Mouse (Mus musculus) limb, embryonic 14.5 days (tissue): Measurements from ENCODE around the gene Bid. TPM values are rescaled to one million over a fixed set of nuclear protein-coding genes. Genes with fewer than 3 reads are reported as not detected.

ENCODE experiments used
- ATAC-seq: fragments of 200-750 bp; cut with Nextera tagmentation; 2 replicates; pipeline ENCODE4 v1.8.0; 2017; ENCODE audit warnings: low read depth, moderate number of reproducible peaks, moderate TSS enrichment; ENCODE audit not compliant: low FRiP score
- DNase-seq: peaks from one replicate; pipeline ENCODE4 v3.0.0-alpha.2; 2015; ENCODE audit warnings: low spot score
- H3K27ac ChIP-seq: fragments of 300-500 bp; sonication (generic); replicated peaks from 2 replicates; pipeline ENCODE4 v1.5.1; 2014; ENCODE audit warnings: low read depth, mild to moderate bottlenecking, low read length, moderate library complexity, mixed read lengths
- H3K27me3 ChIP-seq: fragments of 300-500 bp; sonication (generic); 2 replicates; pipeline ENCODE4 v1.6.1; 2014; ENCODE audit warnings: low read length, mixed read lengths; ENCODE audit not compliant: control insufficient read depth, insufficient read depth
- H3K36me3 ChIP-seq: fragments of 300-500 bp; sonication (generic); 2 replicates; pipeline ENCODE4 v1.6.1; 2014; ENCODE audit warnings: mild to moderate bottlenecking, low read length, moderate library complexity, mixed read lengths; ENCODE audit not compliant: control insufficient read depth, insufficient read depth
- H3K4me1 ChIP-seq: fragments of 300-500 bp; sonication (generic); 2 replicates; pipeline ENCODE4 v1.6.1; 2014; ENCODE audit warnings: antibody characterized with exemption, low read length, mixed read lengths; ENCODE audit not compliant: control insufficient read depth, insufficient read depth
- H3K4me2 ChIP-seq: fragments of 300-500 bp; sonication (generic); replicated peaks from 2 replicates; pipeline ENCODE4 v1.6.1; 2014; ENCODE audit warnings: low read depth, mild to moderate bottlenecking, low read length, moderate library complexity; ENCODE audit not compliant: severe bottlenecking
- H3K4me3 ChIP-seq: fragments of 300-500 bp; sonication (generic); replicated peaks from 2 replicates; pipeline ENCODE4 v1.5.1; 2014; ENCODE audit warnings: low read length
- H3K9ac ChIP-seq: fragments of 300-500 bp; sonication (generic); 2 replicates; pipeline ENCODE4 v1.6.1; 2014; ENCODE audit warnings: mild to moderate bottlenecking, low read depth, low read length, moderate library complexity; ENCODE audit not compliant: severe bottlenecking
- H3K9me3 ChIP-seq: fragments of 300-500 bp; sonication (generic); 2 replicates; pipeline ENCODE4 v1.6.1; 2016; ENCODE audit warnings: low read length; ENCODE audit not compliant: control insufficient read depth
- POLR2A ChIP-seq: fragments of 200-500 bp; IDR thresholded peaks from 2 replicates; pipeline ENCODE4 v1.8.0; 2012; ENCODE audit warnings: inconsistent platforms, mild to moderate bottlenecking, moderate library complexity, borderline replicate concordance; ENCODE audit not compliant: insufficient read depth, insufficient read length; ENCODE audit errors: extremely low read depth
- WGBS: fragments of 180-500 bp; shearing (Covaris S2); extraction: QIAGEN DNeasy Blood & Tissue Kit; methylation state at CpG from one replicate; pipeline ENCODE4 v1.1.7; 2014; 5-methylcytosine and 5-hydroxymethylcytosine counted together
- polyA plus RNA-seq, 2 experiments: library from polyadenylated mRNA; depleted of rRNA in 1 of 2; stranded (reverse) in 1 of 2; unstranded in 1 of 2; fragments of >200 nt; fragmentation: Nextera tagmentation in 1 of 2; extraction: Ambion mirVana in 1 of 2; gene quantifications; 2 replicates each; pipeline versions ENCODE4 v1.2.1 to v1.2.3; 2012 to 2014

The Bid gene
- polyA plus RNA-seq, 2 experiments = 11.1 to 18.2 TPM

- Histone ChIP-seq H3K4me1 (no peaks in the 10 kb centered on the region), H3K9me3 (no peaks in the 10 kb centered on the region), H3K27me3 (no peaks in the 10 kb centered on the region), H3K4me3 (no peak overlapping the region), H3K9ac (no peak overlapping the region), H3K27ac (no peak overlapping the region), H3K4me2 (no peak overlapping the region), H3K36me3 (peaks cover 13% of the 10 kb centered on the region)
- no peak for TF ChIP-seq POLR2A
- ATAC-seq (no peak), DNase-seq (no peak)
- 90% methylated on average over 9 of the region's 9 CpGs for WGBS
Observed at GRCm38 (mm10) chr6:120945510-120945909, 28.9 kb upstream of the Bid start.

DNA sequence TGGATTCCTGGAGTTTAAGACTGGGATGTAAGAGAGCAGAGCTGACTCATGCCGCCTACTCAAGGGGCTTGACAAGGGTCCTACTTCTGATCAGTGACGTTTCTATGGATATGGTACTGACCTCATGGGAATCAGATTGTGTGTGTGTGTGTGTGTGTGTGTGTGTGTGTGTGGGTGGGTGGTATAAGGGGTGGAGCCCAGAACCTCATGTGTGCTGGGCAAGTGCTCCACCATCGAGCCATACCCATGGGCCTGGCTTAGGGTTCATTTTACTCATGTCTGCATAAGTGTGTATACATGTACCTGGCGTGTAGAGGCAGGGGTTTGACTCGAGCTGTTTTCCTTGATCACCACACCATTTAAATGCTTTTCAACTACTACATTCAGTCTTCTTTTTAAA is 27.3 kb upstream of the Bid start:
- H3K4me3 ChIP-seq = no peak overlapping the region
- H3K4me2 ChIP-seq = no peak overlapping the region
- H3K27me3 ChIP-seq = no peaks in the 10 kb centered on the region
- H3K4me1 ChIP-seq = no peaks in the 10 kb centered on the region
- no peaks in the 10 kb centered on the region for H3K9me3 ChIP-seq
- no peak for DNase-seq
- no peak for ATAC-seq
- no peak overlapping the region for H3K9ac ChIP-seq
- no peak for TF ChIP-seq POLR2A
- H3K36me3 ChIP-seq = peaks cover 7% of the 10 kb centered on the region
- no peak overlapping the region for H3K27ac ChIP-seq
- whole genome bisulfite sequencing = 84% methylated on average over 5 of the region's 5 CpGs

- Histone ChIP-seq H3K9me3 (no peaks in the 10 kb centered on the region), H3K4me3 (no peak overlapping the region), H3K27ac (no peak overlapping the region), H3K9ac (no peak overlapping the region), H3K4me1 (no peaks in the 10 kb centered on the region), H3K27me3 (no peaks in the 10 kb centered on the region), H3K4me2 (no peak overlapping the region), H3K36me3 (peaks cover 6% of the 10 kb centered on the region; the same call in 1 of the 2 replicates)
- no peak for TF ChIP-seq POLR2A
- ATAC-seq = no peak
- DNase-seq = no peak
- 80% methylated on average over 10 of the region's 10 CpGs for WGBS
Observed at GRCm38 (mm10) chr6:120943551-120943950, 26.9 kb upstream of the Bid start.

DNA sequence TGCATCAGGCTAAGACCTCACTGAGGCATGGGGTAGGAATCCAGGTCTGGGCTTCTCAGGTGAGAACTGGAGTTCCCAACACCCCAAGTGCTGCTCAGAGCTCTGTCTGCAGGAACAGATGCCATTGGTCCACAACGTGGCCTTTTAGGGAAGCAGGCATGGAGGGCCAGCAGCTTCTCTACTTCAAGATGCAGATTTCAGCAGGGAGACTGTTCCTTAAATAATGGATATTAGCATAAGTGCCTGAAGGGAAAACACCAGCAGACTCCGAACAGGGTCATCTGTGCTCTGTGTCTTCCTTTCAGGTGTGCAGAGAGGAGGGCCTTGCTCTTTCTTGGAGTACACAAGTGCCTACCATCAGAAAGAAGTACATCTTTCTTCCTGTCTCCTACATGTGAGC is 26.4 kb upstream of the Bid start:
- Histone ChIP-seq H3K27ac (no peak overlapping the region), H3K9ac (no peak overlapping the region), H3K27me3 (no peaks in the 10 kb centered on the region), H3K9me3 (no peaks in the 10 kb centered on the region), H3K4me1 (no peaks in the 10 kb centered on the region), H3K4me3 (no peak overlapping the region), H3K36me3 (peaks cover 6% of the 10 kb centered on the region; the same call in 1 of the 2 replicates), H3K4me2 (no peak overlapping the region)
- no peak for TF ChIP-seq POLR2A
- 75% methylated on average over 2 of the region's 2 CpGs for WGBS
- ATAC-seq (no peak), DNase-seq (no peak)

GRCm38 (mm10) chr6:120941575-120941974 is 24.9 kb upstream of the Bid start:
- ATAC-seq (no peak), DNase-seq (no peak)
- no peak overlapping the region for H3K9ac ChIP-seq
- H3K4me1 ChIP-seq = no peaks in the 10 kb centered on the region
- H3K36me3 ChIP-seq = no peaks in the 10 kb centered on the region; the same call in 1 of the 2 replicates
- no peaks in the 10 kb centered on the region for H3K9me3 ChIP-seq
- no peaks in the 10 kb centered on the region for H3K27me3 ChIP-seq
- no peak overlapping the region for H3K4me3 ChIP-seq
- no peak overlapping the region for H3K4me2 ChIP-seq
- TF ChIP-seq POLR2A = no peak
- WGBS = 94% methylated on average over 13 of the region's 13 CpGs
- H3K27ac ChIP-seq = no peak overlapping the region

DNA sequence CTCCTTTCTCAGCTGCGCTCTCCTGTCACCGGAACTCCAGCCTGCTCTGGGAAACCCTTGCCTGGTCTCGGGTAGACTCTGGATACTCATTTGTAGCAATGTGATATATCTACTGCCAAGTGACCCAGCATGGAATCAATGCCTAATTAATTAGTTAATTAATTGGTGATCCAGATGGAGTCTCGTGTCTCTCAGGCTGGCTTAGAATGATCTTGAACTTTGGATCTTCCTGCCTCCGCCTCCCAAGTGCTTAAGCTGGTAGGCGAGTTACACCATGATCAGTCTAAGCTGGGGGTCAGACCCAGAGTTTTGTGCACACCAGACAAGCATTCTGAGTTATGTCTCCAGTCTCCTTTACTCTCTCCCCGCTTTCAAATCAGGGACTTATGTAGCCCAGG is 24.4 kb upstream of the Bid start:
- Histone ChIP-seq H3K4me1 (no peaks in the 10 kb centered on the region), H3K9me3 (no peaks in the 10 kb centered on the region), H3K27me3 (no peaks in the 10 kb centered on the region), H3K4me2 (no peak overlapping the region), H3K4me3 (no peak overlapping the region), H3K9ac (no peak overlapping the region), H3K27ac (no peak overlapping the region), H3K36me3 (no peaks in the 10 kb centered on the region; the same call in 1 of the 2 replicates)
- TF ChIP-seq POLR2A = no peak
- DNase-seq (no peak), ATAC-seq (no peak)
- 72% methylated on average over 7 of the region's 7 CpGs for WGBS
